Mouse (Mus musculus): ENCODE data around the gene Ank3. TPM values are rescaled to one million over a fixed set of nuclear protein-coding genes. Genes with fewer than 3 reads are reported as not detected.
A peak's percentile ranks its signal among the peaks of the same experiment; 100 is the strongest.

The Ank3 gene
- polyA plus RNA-seq, 1 experiment from 2014 or later, result 47.6 TPM

- H3K27ac ChIP-seq (ENCODE audit: low read length), result no peak overlapping the region
- H3K27me3 ChIP-seq (ENCODE audit: insufficient read depth, low read length), result no peaks in the 10 kb centered on the region
- ATAC-seq (ENCODE audit: low FRiP score, low TSS enrichment), result 0 out of 2 replicates have a peak, but pooled peaks have one; percentile 6
- 0 out of 2 replicates have a peak overlapping the region, but pooled peaks have one; percentile 6 for H3K4me2 ChIP-seq (replicated peaks; ENCODE audit: low read depth, low read length)
- H3K36me3 ChIP-seq (ENCODE audit: insufficient read depth, low read length), result no peaks in the 10 kb centered on the region
- 41% methylated on average over 10 of the region's 10 CpGs for WGBS
- no peak overlapping the region for H3K9ac ChIP-seq (replicated peaks; ENCODE audit: low read length)
- no peak overlapping the region for H3K4me3 ChIP-seq (ENCODE audit: low read length)
- 0 out of 2 replicates have a peak, but pooled peaks cover 4% of the 10 kb centered on the region for H3K9me3 ChIP-seq (ENCODE audit: low read length)
- peaks cover 21% of the 10 kb centered on the region for H3K4me1 ChIP-seq (ENCODE audit: insufficient read depth, low read length)
These were observed 321.9 kb downstream of the Ank3 start for GRCm38 (mm10) chr10:69720452-69720851.

GRCm38 (mm10) chr10:69720899-69721490 is 322.4 kb downstream of the Ank3 start:
- no peaks in the 10 kb centered on the region for H3K36me3 ChIP-seq (ENCODE audit: insufficient read depth, low read length)
- WGBS, result 66% methylated on average over 6 of the region's 6 CpGs
- 0 out of 2 replicates have a peak, but pooled peaks cover 4% of the 10 kb centered on the region for H3K9me3 ChIP-seq (ENCODE audit: low read length)
- H3K4me3 ChIP-seq (ENCODE audit: low read length), result no peak overlapping the region
- peaks cover 21% of the 10 kb centered on the region for H3K4me1 ChIP-seq (ENCODE audit: insufficient read depth, low read length)
- H3K4me2 ChIP-seq (replicated peaks; ENCODE audit: low read depth, low read length), result no peak overlapping the region
- H3K27me3 ChIP-seq (ENCODE audit: insufficient read depth, low read length), result no peaks in the 10 kb centered on the region
- H3K27ac ChIP-seq (ENCODE audit: low read length), result no peak overlapping the region
- ATAC-seq (ENCODE audit: low FRiP score, low TSS enrichment), result no peak
- no peak overlapping the region for H3K9ac ChIP-seq (replicated peaks; ENCODE audit: low read length)

GRCm38 (mm10) chr10:69724159-69724558 is 325.6 kb downstream of the Ank3 start:
- Histone ChIP-seq H3K36me3 (ENCODE audit: insufficient read depth, low read length) (no peaks in the 10 kb centered on the region), H3K9ac (replicated peaks; ENCODE audit: low read length) (no peak overlapping the region), H3K4me1 (ENCODE audit: insufficient read depth, low read length) (peaks cover 19% of the 10 kb centered on the region), H3K4me3 (ENCODE audit: low read length) (no peak overlapping the region), H3K27me3 (ENCODE audit: insufficient read depth, low read length) (no peaks in the 10 kb centered on the region), H3K9me3 (ENCODE audit: low read length) (no peaks in the 10 kb centered on the region), H3K27ac (ENCODE audit: low read length) (no peak overlapping the region), H3K4me2 (replicated peaks; ENCODE audit: low read depth, low read length) (no peak overlapping the region)
- 97% methylated on average over 4 of the region's 4 CpGs for WGBS
- ATAC-seq (ENCODE audit: low FRiP score, low TSS enrichment), result no peak

- Histone ChIP-seq H3K36me3 (ENCODE audit: insufficient read depth, low read length) (no peaks in the 10 kb centered on the region), H3K4me2 (replicated peaks; ENCODE audit: low read depth, low read length) (no peak overlapping the region), H3K27ac (ENCODE audit: low read length) (no peak overlapping the region), H3K27me3 (ENCODE audit: insufficient read depth, low read length) (no peaks in the 10 kb centered on the region), H3K9ac (replicated peaks; ENCODE audit: low read length) (no peak overlapping the region), H3K4me3 (ENCODE audit: low read length) (no peak overlapping the region), H3K9me3 (ENCODE audit: low read length) (no peaks in the 10 kb centered on the region), H3K4me1 (ENCODE audit: insufficient read depth, low read length) (peaks cover 11% of the 10 kb centered on the region)
- ATAC-seq (ENCODE audit: low FRiP score, low TSS enrichment), result no peak
- 72% methylated on average over 14 of the region's 14 CpGs for WGBS
These were observed 326.5 kb downstream of the Ank3 start for GRCm38 (mm10) chr10:69725078-69725477.

- WGBS, result 95% methylated on average over 2 of the region's 2 CpGs
- H3K4me1 ChIP-seq (ENCODE audit: insufficient read depth, low read length), result peaks cover 11% of the 10 kb centered on the region; the same call in 1 of the 2 replicates
- H3K9ac ChIP-seq (replicated peaks; ENCODE audit: low read length), result no peak overlapping the region
- no peaks in the 10 kb centered on the region for H3K36me3 ChIP-seq (ENCODE audit: insufficient read depth, low read length)
- no peak overlapping the region for H3K27ac ChIP-seq (ENCODE audit: low read length)
- no peaks in the 10 kb centered on the region for H3K27me3 ChIP-seq (ENCODE audit: insufficient read depth, low read length)
- no peak overlapping the region for H3K4me2 ChIP-seq (replicated peaks; ENCODE audit: low read depth, low read length)
- no peak overlapping the region for H3K4me3 ChIP-seq (ENCODE audit: low read length)
- no peaks in the 10 kb centered on the region for H3K9me3 ChIP-seq (ENCODE audit: low read length)
- ATAC-seq (ENCODE audit: low FRiP score, low TSS enrichment), result no peak
These were observed 327.7 kb downstream of the Ank3 start for GRCm38 (mm10) chr10:69726265-69726664.

GRCm38 (mm10) chr10:69726806-69727205 is 328.2 kb downstream of the Ank3 start:
- H3K9ac ChIP-seq (replicated peaks; ENCODE audit: low read length), result no peak overlapping the region
- WGBS, result 62% methylated on average over 7 of the region's 7 CpGs
- H3K4me3 ChIP-seq (ENCODE audit: low read length), result no peak overlapping the region
- H3K27ac ChIP-seq (ENCODE audit: low read length), result no peak overlapping the region
- H3K9me3 ChIP-seq (ENCODE audit: low read length), result no peaks in the 10 kb centered on the region
- no peaks in the 10 kb centered on the region for H3K36me3 ChIP-seq (ENCODE audit: insufficient read depth, low read length)
- peaks cover 11% of the 10 kb centered on the region; the same call in 1 of the 2 replicates for H3K4me1 ChIP-seq (ENCODE audit: insufficient read depth, low read length)
- ATAC-seq (ENCODE audit: low FRiP score, low TSS enrichment), result peak; percentile 85
- H3K4me2 ChIP-seq (replicated peaks; ENCODE audit: low read depth, low read length), result no peak overlapping the region
- no peaks in the 10 kb centered on the region for H3K27me3 ChIP-seq (ENCODE audit: insufficient read depth, low read length)

GRCm38 (mm10) chr10:69728876-69729275 is 330.3 kb downstream of the Ank3 start:
- no peak for ATAC-seq (ENCODE audit: low FRiP score, low TSS enrichment)
- Histone ChIP-seq H3K4me1 (ENCODE audit: insufficient read depth, low read length) (peaks cover 11% of the 10 kb centered on the region; the same call in 1 of the 2 replicates), H3K36me3 (ENCODE audit: insufficient read depth, low read length) (no peaks in the 10 kb centered on the region), H3K27me3 (ENCODE audit: insufficient read depth, low read length) (no peaks in the 10 kb centered on the region), H3K9me3 (ENCODE audit: low read length) (no peaks in the 10 kb centered on the region), H3K4me2 (replicated peaks; ENCODE audit: low read depth, low read length) (no peak overlapping the region), H3K9ac (replicated peaks; ENCODE audit: low read length) (no peak overlapping the region), H3K4me3 (ENCODE audit: low read length) (no peak overlapping the region), H3K27ac (ENCODE audit: low read length) (no peak overlapping the region)
- WGBS, result 83% methylated on average over 6 of the region's 6 CpGs

- Histone ChIP-seq H3K27me3 (ENCODE audit: insufficient read depth, low read length) (no peaks in the 10 kb centered on the region), H3K9ac (replicated peaks; ENCODE audit: low read length) (no peak overlapping the region), H3K36me3 (ENCODE audit: insufficient read depth, low read length) (no peaks in the 10 kb centered on the region), H3K4me2 (replicated peaks; ENCODE audit: low read depth, low read length) (no peak overlapping the region), H3K27ac (ENCODE audit: low read length) (no peak overlapping the region), H3K9me3 (ENCODE audit: low read length) (no peaks in the 10 kb centered on the region), H3K4me3 (ENCODE audit: low read length) (no peak overlapping the region), H3K4me1 (ENCODE audit: insufficient read depth, low read length) (peaks cover 11% of the 10 kb centered on the region; the same call in 1 of the 2 replicates)
- 42% methylated on average over 10 of the region's 10 CpGs for WGBS
- no peak for ATAC-seq (ENCODE audit: low FRiP score, low TSS enrichment)
These were observed 331.8 kb downstream of the Ank3 start for GRCm38 (mm10) chr10:69730351-69730871.

- Histone ChIP-seq H3K4me2 (replicated peaks; ENCODE audit: low read depth, low read length) (no peak overlapping the region), H3K9me3 (ENCODE audit: low read length) (no peaks in the 10 kb centered on the region), H3K4me3 (ENCODE audit: low read length) (no peak overlapping the region), H3K27me3 (ENCODE audit: insufficient read depth, low read length) (no peaks in the 10 kb centered on the region), H3K4me1 (ENCODE audit: insufficient read depth, low read length) (peaks cover 11% of the 10 kb centered on the region; the same call in 1 of the 2 replicates), H3K27ac (ENCODE audit: low read length) (no peak overlapping the region), H3K36me3 (ENCODE audit: insufficient read depth, low read length) (no peaks in the 10 kb centered on the region), H3K9ac (replicated peaks; ENCODE audit: low read length) (no peak overlapping the region)
- WGBS, result 71% methylated on average over 5 of the region's 5 CpGs
- ATAC-seq (ENCODE audit: low FRiP score, low TSS enrichment), result no peak
These were observed 332.8 kb downstream of the Ank3 start for GRCm38 (mm10) chr10:69731341-69731740.

GRCm38 (mm10) chr10:69731863-69732262 is 333.3 kb downstream of the Ank3 start:
- H3K4me2 ChIP-seq (replicated peaks; ENCODE audit: low read depth, low read length), result no peak overlapping the region
- H3K27me3 ChIP-seq (ENCODE audit: insufficient read depth, low read length), result no peaks in the 10 kb centered on the region
- no peak overlapping the region for H3K27ac ChIP-seq (ENCODE audit: low read length)
- no peaks in the 10 kb centered on the region for H3K36me3 ChIP-seq (ENCODE audit: insufficient read depth, low read length)
- ATAC-seq (ENCODE audit: low FRiP score, low TSS enrichment), result no peak
- H3K4me3 ChIP-seq (ENCODE audit: low read length), result no peak overlapping the region
- H3K4me1 ChIP-seq (ENCODE audit: insufficient read depth, low read length), result peaks cover 11% of the 10 kb centered on the region; the same call in 1 of the 2 replicates
- whole genome bisulfite sequencing, result 52% methylated on average over 1 of the region's 1 CpGs
- no peak overlapping the region for H3K9ac ChIP-seq (replicated peaks; ENCODE audit: low read length)
- no peaks in the 10 kb centered on the region for H3K9me3 ChIP-seq (ENCODE audit: low read length)
